Mouse (Mus musculus): Measurements from ENCODE around the gene Actg1.
"Not testable (repeated sequence)": the region's sequence is repeated elsewhere in the genome, so short reads cannot be mapped to it uniquely, and the experiment has no call there.

The Actg1 gene

DNA sequence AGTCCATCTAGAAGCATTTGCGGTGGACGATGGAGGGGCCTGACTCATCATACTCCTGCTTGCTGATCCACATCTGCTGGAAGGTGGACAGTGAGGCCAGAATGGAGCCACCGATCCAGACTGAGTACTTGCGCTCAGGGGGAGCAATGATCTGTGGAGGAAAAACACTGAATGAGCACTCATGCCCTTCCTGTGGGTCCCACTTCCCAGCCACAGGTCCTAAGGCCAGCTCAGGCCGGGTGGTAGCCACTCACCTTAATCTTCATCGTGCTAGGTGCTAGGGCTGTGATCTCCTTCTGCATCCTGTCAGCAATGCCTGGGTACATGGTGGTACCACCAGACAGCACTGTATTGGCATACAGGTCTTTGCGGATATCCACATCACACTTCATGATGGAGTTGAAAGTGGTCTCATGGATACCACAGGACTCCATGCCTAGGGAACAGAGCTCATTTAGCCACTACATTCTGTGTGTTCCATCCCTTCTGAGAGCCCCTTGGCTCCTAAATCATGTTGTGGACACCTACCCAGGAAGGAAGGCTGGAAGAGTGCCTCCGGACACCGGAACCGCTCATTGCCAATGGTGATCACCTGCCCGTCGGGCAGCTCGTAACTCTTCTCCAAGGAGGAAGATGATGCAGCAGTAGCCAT lies 1.8 kb downstream of the Actg1 start:
- not testable (repeated sequence) for DNase-seq (ENCODE audit: low read depth, low spot score)

GRCm38 (mm10) chr11:120345067-120345681 lies 3.2 kb downstream of the Actg1 start:
- no peak for DNase-seq (ENCODE audit: low read depth, low spot score)

GRCm38 (mm10) chr11:120344310-120344920 lies 3.9 kb downstream of the Actg1 start:
- DNase-seq (ENCODE audit: low read depth, low spot score), result no peak

DNA sequence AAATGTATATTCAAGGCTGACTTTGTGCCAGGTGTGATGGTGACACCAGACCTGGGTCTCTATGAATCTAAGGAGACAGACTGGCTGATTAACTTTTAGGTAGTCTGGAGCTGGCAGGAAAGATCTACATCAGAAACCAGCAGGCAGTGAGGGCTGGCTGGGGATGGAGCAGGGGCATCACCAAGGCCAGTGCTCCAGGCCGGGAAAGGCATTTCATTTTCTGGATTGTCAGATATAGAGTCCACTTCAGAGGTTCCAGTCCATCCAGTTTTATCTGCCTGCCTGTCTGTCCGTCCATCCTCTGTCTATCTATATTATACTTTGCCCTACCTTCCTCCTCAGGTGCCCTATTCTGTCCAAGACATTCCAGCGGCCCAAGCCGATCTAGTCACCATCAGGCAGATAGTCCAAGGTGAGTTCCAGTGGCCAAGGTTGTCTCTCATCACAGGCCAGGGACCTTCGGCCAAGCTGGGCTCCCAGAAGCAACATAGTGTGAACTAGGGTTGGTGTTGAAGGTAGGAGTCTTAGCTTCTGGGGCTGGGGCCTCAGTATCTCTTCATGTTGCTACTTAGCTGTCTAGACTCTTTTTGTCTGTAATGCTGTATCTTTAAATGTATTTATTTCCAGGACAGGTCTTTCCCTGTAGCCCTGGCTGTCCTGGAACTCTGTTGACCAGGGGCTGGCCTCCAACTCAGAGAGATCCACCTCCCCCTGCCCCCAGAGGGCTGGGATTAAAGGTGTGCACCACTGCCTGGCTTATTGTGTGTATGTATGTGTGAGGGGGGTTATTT lies 4.6 kb downstream of the Actg1 start:
- DNase-seq (ENCODE audit: low read depth, low spot score), result no peak

- DNase-seq (ENCODE audit: low read depth, low spot score), result no peak
These were observed 5.6 kb downstream of the Actg1 start for GRCm38 (mm10) chr11:120342656-120343160.

GRCm38 (mm10) chr11:120341661-120342060 lies 6.7 kb downstream of the Actg1 start:
- no peak for DNase-seq (ENCODE audit: low read depth, low spot score)

- no peak for DNase-seq (ENCODE audit: low read depth, low spot score)
These were observed 8.3 kb downstream of the Actg1 start for GRCm38 (mm10) chr11:120339978-120340513.

DNA sequence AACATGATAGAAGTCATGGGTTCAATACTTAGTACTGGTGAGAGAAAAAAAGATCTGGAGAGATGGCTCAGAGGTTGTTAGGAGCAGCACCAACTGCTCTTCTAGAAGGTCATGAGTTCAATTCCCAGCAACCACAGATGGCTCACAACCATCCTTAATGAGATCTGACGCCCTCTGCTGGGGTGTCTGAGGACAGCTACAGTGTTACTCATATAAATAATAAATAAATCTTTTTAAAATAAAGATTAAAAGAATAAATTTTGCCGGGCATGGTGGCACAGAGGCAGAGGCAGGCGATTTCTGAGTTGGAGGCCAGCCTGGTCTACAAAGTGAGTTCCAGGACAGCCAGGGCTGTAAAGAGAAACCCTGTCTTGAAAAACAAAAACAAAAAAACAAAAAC lies 9.6 kb downstream of the Actg1 start:
- no peak for DNase-seq (ENCODE audit: low read depth, low spot score)

- no peak for DNase-seq (ENCODE audit: low read depth, low spot score)
These were observed 10.9 kb downstream of the Actg1 start for GRCm38 (mm10) chr11:120337447-120337846.

- no peak for DNase-seq (ENCODE audit: low read depth, low spot score)
These were observed 12.8 kb downstream of the Actg1 start for GRCm38 (mm10) chr11:120335431-120336021.

DNA sequence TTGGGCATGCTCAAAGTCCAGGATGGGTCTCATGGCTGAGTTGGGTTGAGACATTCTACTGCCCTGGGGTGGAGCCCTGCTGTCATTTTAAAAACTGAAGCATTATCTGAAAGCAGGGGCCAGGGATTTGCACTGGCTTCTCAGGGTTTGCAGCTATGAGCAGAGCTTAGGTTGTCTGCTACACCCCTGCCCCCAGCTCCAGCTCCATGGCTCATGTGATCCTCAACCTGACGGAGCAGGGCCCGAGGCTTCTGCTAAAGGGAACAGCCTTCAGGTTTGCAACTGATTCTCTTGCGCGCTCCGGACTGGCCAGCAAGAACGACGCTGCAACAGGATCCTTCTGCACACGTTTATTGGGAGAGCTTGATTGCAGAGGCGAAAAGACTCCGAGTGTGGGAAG lies 28.2 kb downstream of the Actg1 start:
- no peak for DNase-seq (ENCODE audit: low read depth, low spot score)

- DNase-seq (ENCODE audit: low read depth, low spot score), result no peak
These were observed 29.0 kb downstream of the Actg1 start for GRCm38 (mm10) chr11:120319310-120319709.

- DNase-seq (ENCODE audit: low read depth, low spot score), result no peak
These were observed 30.9 kb downstream of the Actg1 start for GRCm38 (mm10) chr11:120317456-120317855.

DNA sequence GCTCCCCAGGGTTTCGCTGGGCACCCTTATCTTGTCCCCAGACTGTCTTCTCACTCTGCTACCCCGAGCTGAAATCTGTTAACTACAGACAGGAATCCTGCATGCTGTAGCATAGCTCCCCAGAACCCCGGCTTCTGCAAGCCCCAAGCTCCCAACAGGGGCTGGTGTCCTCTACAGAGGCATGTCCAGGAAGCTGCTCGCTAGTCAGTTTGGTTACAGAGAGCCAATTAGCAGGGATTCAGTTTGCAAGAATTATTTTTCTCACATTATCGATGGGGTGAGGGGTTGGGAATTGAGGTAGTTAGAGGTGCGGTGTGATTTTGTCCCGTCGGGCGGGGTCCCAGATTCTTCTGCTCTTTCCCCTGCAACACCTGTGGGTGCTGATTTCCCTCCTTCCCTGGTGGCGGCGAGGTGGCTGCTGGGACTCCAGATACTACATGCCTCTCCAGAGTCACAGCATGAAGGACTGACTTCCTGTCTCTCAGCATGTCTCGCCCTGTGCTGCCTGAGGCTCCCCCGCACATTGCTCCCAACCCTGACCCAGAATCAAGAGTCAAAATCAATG lies 31.6 kb downstream of the Actg1 start:
- no peak for DNase-seq (ENCODE audit: low read depth, low spot score)

- DNase-seq (ENCODE audit: low read depth, low spot score), result peak; percentile 64
These were observed 32.3 kb downstream of the Actg1 start for GRCm38 (mm10) chr11:120315832-120316689.

- DNase-seq (ENCODE audit: low read depth, low spot score), result no peak
These were observed 33.0 kb downstream of the Actg1 start for GRCm38 (mm10) chr11:120315416-120315761.

GRCm38 (mm10) chr11:120314721-120315415 lies 33.5 kb downstream of the Actg1 start:
- no peak for DNase-seq (ENCODE audit: low read depth, low spot score)

- no peak for DNase-seq (ENCODE audit: low read depth, low spot score)
These were observed 34.2 kb downstream of the Actg1 start for GRCm38 (mm10) chr11:120313906-120314685.

DNA sequence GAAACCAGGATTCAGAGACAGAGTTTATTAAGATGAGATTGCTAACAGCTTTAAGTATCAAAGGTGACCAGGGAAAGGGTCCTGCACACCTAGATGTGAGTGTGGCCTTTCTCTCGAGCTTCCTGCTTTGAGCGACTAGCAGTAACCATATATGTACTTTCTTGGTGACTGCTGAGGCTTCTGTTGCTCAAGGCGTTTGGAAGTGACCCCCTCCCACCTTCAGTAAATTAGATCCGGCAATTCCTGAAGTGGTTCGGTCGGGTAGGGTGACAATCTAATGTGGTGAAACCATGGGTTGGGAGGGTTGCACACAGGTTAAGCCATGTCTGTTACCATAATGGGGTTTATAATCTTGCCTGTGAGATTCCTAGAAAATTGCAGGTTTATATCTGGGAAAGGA lies 36.3 kb downstream of the Actg1 start:
- no peak for DNase-seq (ENCODE audit: low read depth, low spot score)
